Mouse (Mus musculus) G1E (cell line): ENCODE measurements at regions not wholly inside any gene's neighbourhood (a gene's known extent, or its start where the extent isn't known, plus 50 kb on each side); places are given as distances from the start of the nearest gene placed in this dataset.

ENCODE experiments used
- CTCF ChIP-seq: IDR thresholded peaks from 2 replicates; pipeline ENCODE4 v1.5.1; 2012; ENCODE audit warnings: low read depth, low read length, inconsistent platforms, mixed read lengths
- GATA1 ChIP-seq: IDR thresholded peaks from 2 replicates; pipeline ENCODE4 v1.6.1; 2012; ENCODE audit warnings: borderline replicate concordance, low read length, inconsistent platforms, mixed read lengths
- GATA2 ChIP-seq: IDR thresholded peaks from 2 replicates; pipeline ENCODE4 v1.6.1; 2012; ENCODE audit warnings: low read depth, low read length, inconsistent platforms, borderline replicate concordance
- POLR2AphosphoS5 ChIP-seq: IDR thresholded peaks from 2 replicates; pipeline ENCODE4 v1.6.1; 2012; ENCODE audit warnings: low read depth, low read length, inconsistent platforms; ENCODE audit not compliant: insufficient replicate concordance

DNA sequence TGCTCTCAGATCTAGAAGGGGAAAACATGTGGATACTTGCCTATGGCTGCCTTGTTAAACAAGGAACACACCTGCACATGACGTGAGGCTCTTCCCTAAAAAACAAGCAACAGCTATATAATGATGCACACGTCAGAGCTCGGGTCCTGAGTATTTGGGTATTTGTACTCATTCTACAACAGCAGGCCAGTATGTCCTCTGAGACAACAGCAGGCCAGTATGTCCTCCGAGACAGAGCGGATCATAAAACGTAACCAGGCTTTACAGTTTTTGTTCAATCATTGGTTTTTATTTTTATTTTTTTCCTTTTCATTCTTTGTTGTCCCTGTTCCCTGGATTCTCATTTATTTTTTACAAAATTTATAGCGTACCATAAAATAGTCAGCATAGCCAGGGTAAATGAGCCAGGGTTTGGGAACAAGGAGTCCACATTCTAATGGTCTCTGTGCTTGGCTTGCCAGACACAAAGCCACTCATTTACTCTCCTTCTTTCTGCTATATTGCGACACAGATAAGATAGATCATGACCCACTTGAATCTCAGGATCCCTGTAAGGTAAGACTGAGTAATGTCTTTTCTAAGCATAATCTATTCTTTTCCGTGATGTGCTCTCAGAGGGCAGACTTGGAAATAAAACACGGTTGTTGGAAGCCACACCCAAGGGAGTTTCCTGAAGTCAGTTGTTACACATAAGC, 111.8 kb downstream of the Avpr1a start:
- TF ChIP-seq CTCF (no peak), POLR2AphosphoS5 (no peak), GATA1 (no peak), GATA2 (no peak)
